Mouse (Mus musculus): ENCODE data around the gene Ptn. TPM values are rescaled to one million over a fixed set of nuclear protein-coding genes. Genes with fewer than 3 reads are reported as not detected.

Ptn gene
- polyA plus RNA-seq, 1 experiment from 2014 or later, result 113 TPM

DNA sequence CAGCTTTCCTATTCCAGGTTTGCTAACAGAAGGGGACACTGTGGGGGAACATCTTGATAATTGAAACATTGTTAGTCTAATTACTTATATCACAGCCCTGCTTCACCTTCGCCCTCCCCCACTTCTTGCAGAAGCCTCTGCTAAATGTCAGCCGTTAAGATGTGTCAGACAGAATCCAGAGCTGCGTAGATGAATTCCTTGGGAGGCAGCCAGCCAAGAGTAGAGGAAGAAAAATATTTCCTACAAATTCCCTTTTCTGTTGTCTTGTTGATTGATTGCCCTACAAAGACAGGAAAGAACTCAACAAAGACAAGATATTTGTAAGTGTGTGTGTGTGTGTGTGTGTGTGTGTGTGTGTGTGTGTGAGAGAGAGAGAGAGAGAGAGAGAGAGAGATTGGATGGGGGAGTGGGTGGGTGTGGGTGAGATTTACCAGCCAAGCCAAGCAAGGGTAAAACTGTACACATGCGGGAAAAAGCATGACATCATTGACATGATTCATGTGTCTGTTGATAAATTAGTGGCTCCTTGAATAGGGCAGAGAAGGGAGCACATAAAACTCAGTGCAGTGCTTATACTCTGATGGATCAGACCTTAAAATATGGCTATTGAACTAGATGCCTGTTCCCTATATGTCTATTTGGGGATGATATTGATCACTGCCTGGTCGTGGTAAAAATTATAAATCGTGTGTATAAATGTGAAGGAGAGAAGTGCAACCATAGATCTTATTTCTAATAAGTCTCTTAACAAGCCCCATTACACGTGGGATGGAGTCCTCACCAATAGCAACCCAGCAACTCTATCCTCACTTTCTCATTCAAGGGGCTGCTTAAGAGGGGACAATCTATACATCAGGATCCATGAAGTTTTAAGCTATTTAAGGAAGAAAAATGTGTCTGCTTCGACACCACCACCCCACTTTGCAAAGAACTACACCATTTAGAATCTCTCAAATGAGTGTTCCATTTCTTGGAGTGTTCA lies 133.0 kb downstream of the Ptn start:
- WGBS, result 43% methylated on average over 8 of the region's 8 CpGs
- H3K27me3 ChIP-seq (ENCODE audit: insufficient read depth, low read length), result no peaks in the 10 kb centered on the region
- H3K27ac ChIP-seq (ENCODE audit: low read depth), result no peak overlapping the region; the same call in 1 of the 2 replicates
- TF ChIP-seq CTCF (IDR thresholded peaks at IDR 0.05; ENCODE audit: low read depth), result no peak
- H3K9me3 ChIP-seq (ENCODE audit: low read depth, low read length), result no peaks in the 10 kb centered on the region
- DNase-seq (peak; percentile 81), ATAC-seq (ENCODE audit: insufficient read depth) (peak; percentile 75; the same call in 1 of the 2 replicates)
- H3K4me3 ChIP-seq (ENCODE audit: low read depth, low read length), result no peak overlapping the region
- H3K9ac ChIP-seq, result no peak overlapping the region
- no peaks in the 10 kb centered on the region for H3K36me3 ChIP-seq (ENCODE audit: insufficient read depth)
- H3K4me1 ChIP-seq (ENCODE audit: insufficient read depth), result peaks cover 4% of the 10 kb centered on the region
- no peak overlapping the region for H3K4me2 ChIP-seq

DNA sequence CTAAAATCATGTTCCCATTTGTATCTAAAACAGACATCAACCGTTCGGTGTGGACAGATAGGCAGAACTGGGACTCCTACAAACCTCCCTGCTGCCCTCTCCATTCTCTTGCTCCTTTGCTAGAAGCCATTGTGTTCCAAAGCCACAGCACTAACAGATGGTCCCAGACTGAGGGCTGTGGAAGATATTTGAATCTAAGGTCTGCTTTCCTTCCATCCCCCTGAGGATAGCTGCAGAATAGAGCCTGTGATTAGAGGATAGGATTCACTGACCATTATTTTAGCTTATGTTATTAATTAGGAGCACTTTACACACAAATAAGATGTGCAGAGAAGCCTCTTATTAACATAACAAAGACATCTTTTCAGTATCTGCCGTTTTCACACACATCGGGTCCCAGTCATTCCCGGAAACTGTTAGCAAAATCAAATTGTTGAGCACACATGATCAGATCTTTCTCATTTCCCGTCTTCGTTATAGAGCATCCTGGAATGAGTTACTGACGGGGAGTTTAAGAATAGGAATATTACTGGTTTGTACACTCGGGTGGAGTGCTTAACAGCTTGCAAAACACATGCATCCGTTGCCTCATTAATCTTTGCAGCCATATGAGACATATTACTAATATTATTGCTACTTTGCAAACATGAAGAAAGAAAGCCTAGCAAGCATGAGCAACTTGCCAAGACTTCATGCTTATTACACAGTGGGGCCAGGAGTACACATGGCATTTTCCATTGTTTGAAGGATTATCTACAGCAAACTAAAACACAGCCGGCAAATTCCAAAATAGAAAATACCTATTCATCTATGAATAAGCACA lies 137.4 kb downstream of the Ptn start:
- peaks cover 4% of the 10 kb centered on the region for H3K4me1 ChIP-seq (ENCODE audit: insufficient read depth)
- no peak for ATAC-seq (ENCODE audit: insufficient read depth)
- no peaks in the 10 kb centered on the region for H3K9me3 ChIP-seq (ENCODE audit: low read depth, low read length)
- TF ChIP-seq CTCF (IDR thresholded peaks at IDR 0.05; ENCODE audit: low read depth), result no peak
- H3K9ac ChIP-seq, result no peak overlapping the region
- H3K36me3 ChIP-seq (ENCODE audit: insufficient read depth), result no peaks in the 10 kb centered on the region
- no peak overlapping the region for H3K4me2 ChIP-seq
- no peak overlapping the region for H3K4me3 ChIP-seq (ENCODE audit: low read depth, low read length)
- no peaks in the 10 kb centered on the region for H3K27me3 ChIP-seq (ENCODE audit: insufficient read depth, low read length)
- H3K27ac ChIP-seq (ENCODE audit: low read depth), result no peak overlapping the region
- DNase-seq, result peak; percentile 37
- 76% methylated on average over 11 of the region's 11 CpGs for WGBS

DNA sequence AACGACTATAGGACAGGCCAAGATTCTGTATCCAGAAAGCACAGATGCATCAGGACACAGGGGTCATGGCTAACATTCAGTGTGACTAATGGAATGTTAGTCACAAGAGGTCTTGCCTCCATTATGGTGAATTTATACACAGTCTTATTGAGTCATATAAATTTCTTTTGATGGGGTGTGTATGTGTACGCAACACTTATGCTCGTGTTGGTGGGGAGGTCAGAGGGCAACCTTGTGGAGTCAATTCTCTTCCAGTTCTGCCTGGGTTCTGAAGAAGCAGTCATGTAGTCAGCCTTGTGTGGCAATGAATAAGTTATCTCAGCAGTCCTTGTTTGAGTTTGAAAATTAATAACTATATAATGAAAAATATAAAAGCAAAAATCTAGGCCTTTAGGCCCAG lies 138.7 kb downstream of the Ptn start:
- no peak overlapping the region for H3K4me2 ChIP-seq
- no peak overlapping the region for H3K27ac ChIP-seq (ENCODE audit: low read depth)
- no peak overlapping the region for H3K4me3 ChIP-seq (ENCODE audit: low read depth, low read length)
- DNase-seq (peak; percentile 17), ATAC-seq (ENCODE audit: insufficient read depth) (peak; percentile 54; the same call in 1 of the 2 replicates)
- no peaks in the 10 kb centered on the region for H3K9me3 ChIP-seq (ENCODE audit: low read depth, low read length)
- H3K27me3 ChIP-seq (ENCODE audit: insufficient read depth, low read length), result no peaks in the 10 kb centered on the region
- no peak for TF ChIP-seq CTCF (IDR thresholded peaks at IDR 0.05; ENCODE audit: low read depth)
- H3K9ac ChIP-seq, result no peak overlapping the region
- H3K36me3 ChIP-seq (ENCODE audit: insufficient read depth), result no peaks in the 10 kb centered on the region
- no peaks in the 10 kb centered on the region for H3K4me1 ChIP-seq (ENCODE audit: insufficient read depth)
- WGBS, result 56% methylated on average over 3 of the region's 3 CpGs

Small RNA genes lying within 50 kb of the gene (microRNA-seq; reads per million reads assigned to microRNA genes)
- gene Gm25111 (ENCODE audit: borderline number of aligned reads), result not detected

All from lung, embryonic 14.5 days (tissue).